Comparison of ENCODE assay signal across 13 mouse cellular contexts in the genomic region with DNA sequence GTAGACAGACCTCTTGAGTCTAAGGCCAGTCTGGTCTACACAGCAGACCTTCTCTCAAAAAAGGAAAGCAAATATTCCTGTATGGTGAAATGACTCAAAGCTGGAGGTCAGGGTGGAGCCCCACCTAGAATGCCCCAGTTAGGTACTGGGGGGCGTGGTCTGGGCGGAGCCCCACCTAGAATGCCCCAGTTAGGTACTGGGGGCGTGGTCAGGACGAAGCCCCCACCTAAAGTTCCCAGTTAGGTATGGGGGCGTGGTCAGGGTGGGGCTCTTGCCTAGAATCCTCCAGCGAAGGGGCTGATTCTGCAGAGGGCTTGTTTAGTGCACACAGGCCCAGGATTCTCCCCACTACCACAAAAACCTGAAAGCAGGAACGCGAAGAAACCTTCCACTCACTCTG.
"Had no signal": no experiment of that assay in that cellular context is flagged by ENCODE, and none has a peak within 500 bp of the region (broad histone marks: within the 10 kb centered on the region; RNA-seq: fewer than 3 reads in every experiment).

No protein-coding gene starts in this region.

- H3K27ac ChIP-seq: left cerebral cortex, adult 2 months; limb, embryonic 10.5 days; liver, embryonic 14.5 days; macrophage had no signal

- H3K9ac ChIP-seq: liver, embryonic 14.5 days had no signal

- H3K4me2 ChIP-seq: midbrain, embryonic 11.5 days had no signal

- H3K4me3 ChIP-seq: left cerebral cortex, adult 2 months; limb, embryonic 10.5 days had no signal

- DNase-seq: kidney, adult 8-10 months; kidney, postnatal 25 days; lung, adult 2 months; lung, postnatal 10 days; right cerebral cortex, adult 18-20 months; right cerebral cortex, postnatal 25 days; thymus, postnatal 36 days had no signal

- H3K27me3 ChIP-seq: megakaryocyte, embryonic 14.5 days had no signal

- H3K9me3 ChIP-seq: limb, embryonic 10.5 days; megakaryocyte, embryonic 14.5 days had no signal
